Mouse (Mus musculus) erythroblast, adult 5-6 weeks (primary cell): ENCODE results near the gene Cpxm2. TPM values are rescaled to one million over a fixed set of nuclear protein-coding genes. Genes with fewer than 3 reads are reported as not detected.

Source experiments
- ATAC-seq: replicated peaks from 2 replicates; pipeline ENCODE4 v1.8.0; 2016; ENCODE audit warnings: moderate number of reproducible peaks, mild to moderate bottlenecking, moderate TSS enrichment, inconsistent platforms; ENCODE audit not compliant: poor library complexity, low FRiP score, severe bottlenecking
- total RNA-seq, 2 experiments: library from RNA; stranded (forward) in 1 of 2; stranded (reverse) in 1 of 2; fragments of 150-400 nt in 1 of 2; fragments of 200-764, 138-1000 nt in 1 of 2; gene quantifications; 2 replicates each; pipeline versions ENCODE4 v1.2.3 to v1.2.4; 2015 to 2017; ENCODE audit warnings: low replicate concordance in 2 of 2

Cpxm2 gene
- total RNA-seq (2015; ENCODE audit: low replicate concordance), result not detected in 2 replicates
- total RNA-seq (2017; ENCODE audit: low replicate concordance), result not detected in 2 replicates

DNA sequence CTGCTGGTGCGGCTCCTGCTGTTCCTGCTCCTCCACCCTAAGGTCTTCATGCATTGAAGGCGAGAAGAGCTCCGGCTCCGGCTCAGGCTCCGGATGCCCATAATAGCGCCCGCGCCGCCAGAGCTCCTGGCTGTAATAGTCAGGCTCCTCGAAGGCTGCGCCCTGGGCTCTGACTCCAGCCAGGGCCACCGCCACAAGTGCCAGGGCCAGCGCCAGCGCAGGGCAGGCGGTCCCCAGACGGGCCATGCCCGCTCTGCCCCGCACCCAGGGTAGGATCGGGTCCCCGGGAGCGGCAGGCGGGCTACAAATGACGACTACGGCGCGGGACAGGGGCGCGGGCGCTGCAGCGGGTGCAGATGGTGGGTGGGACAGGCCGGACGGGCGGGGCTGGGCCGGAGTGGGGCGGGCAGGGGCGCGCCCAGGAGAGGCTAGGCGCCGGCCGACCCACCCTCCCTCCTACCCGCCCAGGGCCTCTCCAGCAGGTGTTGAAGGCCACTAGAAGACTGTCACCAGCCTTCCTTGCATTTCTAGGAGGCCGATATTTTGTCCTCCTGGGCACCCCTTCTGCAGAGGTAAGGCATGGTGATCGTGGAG, at the start of gene Cpxm2:
Gene Cpxm2, minus strand, starts transcription at position 372 of the 594 bp plus-strand sequence.
- ATAC-seq, result no peak

DNA sequence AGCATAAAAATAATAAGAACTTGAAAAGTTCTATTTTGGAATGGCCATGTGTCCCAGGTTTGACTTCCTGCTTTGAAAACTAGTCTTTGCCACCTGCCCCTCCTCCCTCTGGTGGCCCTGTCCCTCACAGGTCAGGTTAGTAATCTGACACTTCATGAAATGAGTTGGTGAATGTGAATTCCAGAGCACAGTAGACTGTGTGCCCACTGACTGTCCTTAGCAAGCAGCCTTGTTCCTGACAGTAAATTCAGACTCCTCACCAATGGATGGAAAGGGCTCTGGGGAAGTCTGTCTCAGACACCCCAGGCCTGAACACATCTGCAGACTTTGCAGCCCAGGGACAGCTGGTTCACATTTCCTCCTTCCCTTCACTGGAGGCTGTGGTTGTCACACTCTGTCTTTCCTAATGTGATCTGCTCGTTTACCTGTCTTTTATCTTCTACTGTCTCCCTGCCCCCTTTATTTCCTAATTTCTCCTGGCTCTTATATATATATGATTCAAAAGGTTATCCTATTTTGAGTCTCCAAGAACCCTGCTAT, 49.6 kb upstream of the Cpxm2 start:
- ATAC-seq, result no peak

DNA sequence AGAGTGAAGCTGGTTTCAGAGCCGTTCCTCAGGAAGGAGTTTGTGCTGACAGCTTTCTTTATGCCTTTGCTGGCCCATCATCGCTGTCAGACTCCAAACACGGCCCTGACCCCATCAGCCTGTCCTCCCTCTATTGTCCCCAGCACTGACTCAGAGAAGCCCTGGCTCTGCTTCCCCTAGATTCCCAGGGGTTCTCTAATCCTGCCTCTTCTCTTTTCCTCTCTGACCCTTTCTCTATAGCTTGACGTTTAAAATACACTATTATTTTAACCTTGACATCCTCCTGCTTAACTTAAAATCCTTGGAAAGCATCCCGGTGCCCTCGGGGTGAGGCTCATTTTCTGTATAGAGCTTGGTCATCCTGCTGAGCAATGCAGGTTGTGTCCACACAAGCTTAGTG, 45.1 kb upstream of the Cpxm2 start:
- no peak for ATAC-seq

DNA sequence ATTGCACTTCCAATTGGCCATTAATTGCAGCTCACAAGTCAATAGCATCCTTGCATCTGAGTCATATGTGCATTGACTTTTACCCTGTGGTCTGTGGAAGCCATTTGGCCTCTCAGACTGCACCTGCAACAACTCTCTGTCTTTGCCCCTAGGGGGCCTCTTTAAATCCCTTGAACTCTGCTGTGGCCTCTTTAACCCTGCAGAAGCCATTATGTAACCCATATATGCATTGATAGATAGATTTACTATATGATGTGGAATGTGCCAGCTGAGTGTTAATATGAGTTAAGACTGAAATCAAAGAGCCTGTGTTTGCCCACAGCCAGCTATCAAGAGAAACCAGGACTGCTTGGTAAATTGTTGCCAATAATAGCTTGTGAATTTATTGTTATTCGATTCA, 44.3 kb upstream of the Cpxm2 start:
- ATAC-seq, result no peak

DNA sequence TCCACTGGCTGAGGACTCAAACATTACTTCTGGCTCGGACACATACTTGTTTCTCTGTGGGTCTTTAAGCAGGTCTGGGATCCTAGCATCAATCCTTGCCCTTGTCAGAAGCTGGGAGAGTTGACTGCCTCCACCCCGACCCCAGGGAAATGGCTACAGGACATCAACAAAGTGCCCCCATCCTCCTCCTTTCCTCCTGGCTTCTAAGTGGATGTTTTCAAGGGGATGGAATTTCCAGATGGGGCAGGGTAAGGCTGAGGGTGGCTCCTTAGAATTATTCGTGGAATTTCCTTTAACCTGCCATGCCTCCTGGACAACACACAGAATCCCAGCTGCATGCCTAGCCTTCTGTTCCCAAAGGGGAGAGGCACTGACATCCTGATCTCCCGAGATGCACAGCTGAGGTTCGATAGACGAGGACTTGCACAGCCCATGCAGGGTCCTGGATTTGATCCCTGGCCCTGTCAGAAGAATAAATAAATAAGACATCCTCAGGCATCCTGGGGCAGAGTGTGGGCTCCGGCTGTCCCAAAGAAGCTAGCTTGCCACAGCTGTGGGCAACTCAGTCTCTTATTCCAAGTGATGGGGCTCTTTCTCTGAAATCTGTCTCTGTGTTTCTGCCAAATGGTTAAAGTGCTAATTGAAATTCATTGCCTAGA, 43.4 kb upstream of the Cpxm2 start:
- no peak for ATAC-seq

DNA sequence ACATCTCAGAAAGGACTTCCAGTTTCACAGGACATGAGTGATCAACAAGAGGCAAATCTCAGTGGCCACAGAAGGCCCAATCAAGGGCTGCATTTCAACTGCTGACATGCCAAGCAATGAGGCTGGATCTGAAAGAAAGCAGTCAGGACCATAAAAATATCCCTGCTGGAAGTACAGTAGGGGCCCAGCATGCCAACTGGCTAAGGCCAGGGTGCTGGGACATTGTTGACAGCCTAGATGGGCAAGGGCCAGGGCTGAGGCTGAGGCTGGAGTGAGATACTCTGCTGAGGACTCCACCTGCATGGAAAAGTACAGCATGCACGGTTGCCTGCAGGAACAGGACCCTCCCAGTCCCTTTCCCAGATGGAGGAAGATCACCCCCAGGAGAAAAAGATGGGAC, 42.0 kb upstream of the Cpxm2 start:
- ATAC-seq, result no peak

DNA sequence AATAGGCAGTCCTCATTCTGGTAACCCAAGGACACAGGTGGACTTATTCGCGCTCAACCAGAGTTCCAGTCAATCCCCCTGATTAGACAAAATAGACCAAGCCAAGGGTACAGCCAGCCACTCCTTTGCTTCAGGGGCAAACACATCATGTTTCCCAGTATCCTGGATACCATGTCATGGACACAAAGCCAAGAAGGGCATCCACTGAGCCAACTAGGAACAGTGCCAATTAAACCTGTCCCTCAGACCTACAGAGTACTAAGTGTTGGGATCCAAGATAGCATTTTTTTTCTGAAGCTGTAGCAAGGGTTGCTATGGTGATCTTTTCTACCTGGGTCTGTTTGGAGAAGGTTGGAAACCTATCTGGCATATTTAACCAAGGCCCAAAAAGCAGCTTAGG, 39.1 kb upstream of the Cpxm2 start:
- no peak for ATAC-seq

DNA sequence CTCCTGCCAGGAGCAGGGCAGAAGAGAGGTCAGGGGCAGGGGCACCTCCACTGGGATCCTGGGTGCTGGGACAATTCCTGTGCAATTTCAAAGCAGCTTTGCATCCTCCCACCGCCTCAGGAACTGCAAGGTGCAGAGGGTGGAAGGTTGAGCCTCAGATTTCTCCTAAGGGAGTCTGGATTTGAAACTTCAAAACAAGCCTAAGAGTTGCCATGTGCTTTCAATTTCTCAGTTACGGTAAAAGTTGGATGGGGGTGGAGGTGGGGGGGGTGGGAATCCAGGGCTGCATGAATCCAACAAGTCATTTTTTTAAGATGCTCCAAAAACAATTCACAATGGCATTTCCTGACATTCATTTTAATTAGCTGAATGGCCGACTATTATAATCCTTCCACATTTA, 32.9 kb upstream of the Cpxm2 start:
- ATAC-seq, result no peak

DNA sequence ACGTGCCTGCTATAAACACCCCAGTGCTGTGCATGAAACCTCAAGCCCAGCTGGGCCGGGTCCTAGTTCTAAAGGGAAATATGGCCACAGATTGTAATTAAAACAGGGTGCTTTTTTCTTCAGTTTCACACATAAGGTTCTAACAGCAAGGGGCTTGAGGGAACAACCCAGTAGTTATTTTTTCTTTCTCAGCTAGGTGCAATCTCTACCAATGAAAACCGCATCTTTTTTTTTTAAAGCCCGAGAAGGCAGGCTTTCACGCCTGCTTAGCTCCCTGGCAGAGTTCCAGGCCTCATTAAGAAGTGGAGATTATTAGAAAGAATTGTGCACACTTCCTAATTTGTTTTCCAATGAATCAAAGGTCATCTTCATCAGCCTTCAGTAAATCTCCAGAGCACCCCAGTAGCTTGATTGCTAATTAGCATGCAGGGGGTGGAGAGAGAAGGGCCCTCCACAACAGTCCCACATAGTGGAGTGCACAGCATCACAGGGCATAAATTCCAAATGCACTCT, 29.4 kb upstream of the Cpxm2 start:
- no peak for ATAC-seq

DNA sequence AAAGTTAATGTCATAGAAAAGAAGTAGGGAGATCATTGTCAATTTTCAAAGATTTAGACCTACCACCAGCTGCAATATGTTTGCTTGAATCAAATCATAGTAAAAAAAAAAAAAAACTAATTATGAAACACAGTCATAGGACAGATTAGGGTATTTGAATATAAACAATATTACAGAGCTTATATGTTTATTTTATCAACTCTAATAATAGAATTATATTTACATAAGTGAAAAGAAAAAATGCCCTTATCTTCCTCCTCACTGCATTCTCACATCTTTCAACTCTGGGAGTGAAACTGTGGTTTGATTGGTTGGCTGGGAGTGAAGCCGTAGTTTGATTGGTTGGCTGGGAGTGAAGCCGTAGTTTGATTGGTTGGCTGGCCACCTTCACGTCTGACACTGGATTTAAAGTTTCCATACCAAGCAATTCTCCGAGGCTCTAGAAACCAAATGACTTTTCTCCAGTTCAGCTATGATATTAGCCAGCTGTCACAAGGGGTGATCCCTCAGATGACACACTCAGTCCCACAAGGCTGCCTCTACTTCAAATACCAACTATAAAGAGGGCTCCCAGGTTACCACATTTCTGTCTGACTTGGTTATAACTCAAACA, 27.2 kb upstream of the Cpxm2 start:
- no peak for ATAC-seq

DNA sequence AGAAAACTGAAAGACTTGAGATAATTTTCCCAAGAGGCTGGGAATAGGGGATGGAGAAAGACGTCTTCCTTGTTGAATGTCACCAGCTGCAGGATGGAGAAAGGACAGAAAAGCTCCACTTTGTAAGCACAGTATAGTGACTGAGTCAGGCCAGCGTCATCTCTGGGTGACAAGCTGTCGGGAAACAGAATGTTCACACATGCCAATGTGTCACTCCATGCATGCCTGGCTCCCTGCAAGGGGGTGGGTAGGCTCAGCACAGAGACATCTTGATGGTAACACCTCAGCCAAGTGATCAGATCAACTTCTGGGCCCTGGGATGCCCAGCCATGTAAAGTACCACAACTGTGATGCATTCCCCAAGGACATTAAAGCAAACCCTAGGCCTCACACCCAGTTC, 26.5 kb upstream of the Cpxm2 start:
- ATAC-seq, result no peak

DNA sequence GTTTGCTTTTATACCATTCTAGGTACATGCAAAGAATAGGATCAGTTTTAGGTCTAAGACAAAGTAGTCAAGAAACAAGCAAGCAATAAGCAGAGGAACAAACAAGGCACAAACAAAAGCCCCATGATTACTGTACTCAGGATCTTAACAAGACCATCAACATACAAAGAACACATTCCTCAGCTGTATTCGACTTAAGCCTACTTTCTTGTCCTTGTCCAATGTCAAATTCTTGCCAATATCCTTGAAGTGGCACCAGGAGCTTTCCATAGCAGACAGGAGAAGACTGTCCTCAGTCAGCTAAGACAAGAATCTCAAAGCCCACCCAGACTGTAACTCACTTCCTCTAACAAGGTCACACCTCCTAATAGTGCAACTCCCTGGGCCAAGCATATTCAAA, 24.5 kb upstream of the Cpxm2 start:
- ATAC-seq, result no peak

DNA sequence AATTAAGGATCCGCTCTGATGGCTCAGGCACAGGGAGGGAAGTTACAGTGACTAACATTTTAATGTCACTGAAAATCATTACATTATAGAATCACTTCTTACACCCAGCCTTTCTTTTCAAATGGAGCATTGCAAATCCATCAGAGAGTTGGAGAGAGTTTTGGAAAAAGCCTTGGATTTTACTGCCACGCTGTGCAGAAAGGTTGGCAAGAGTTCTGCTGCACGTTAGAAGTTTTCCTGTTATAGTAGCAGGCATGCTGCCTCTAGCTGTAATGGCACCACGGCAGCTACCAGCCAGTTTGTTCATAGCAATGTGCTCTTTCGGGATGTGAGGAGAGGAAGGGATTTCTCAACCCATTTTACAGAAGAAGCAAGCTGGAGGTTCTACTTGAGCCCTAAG, 20.2 kb upstream of the Cpxm2 start:
- ATAC-seq, result no peak

DNA sequence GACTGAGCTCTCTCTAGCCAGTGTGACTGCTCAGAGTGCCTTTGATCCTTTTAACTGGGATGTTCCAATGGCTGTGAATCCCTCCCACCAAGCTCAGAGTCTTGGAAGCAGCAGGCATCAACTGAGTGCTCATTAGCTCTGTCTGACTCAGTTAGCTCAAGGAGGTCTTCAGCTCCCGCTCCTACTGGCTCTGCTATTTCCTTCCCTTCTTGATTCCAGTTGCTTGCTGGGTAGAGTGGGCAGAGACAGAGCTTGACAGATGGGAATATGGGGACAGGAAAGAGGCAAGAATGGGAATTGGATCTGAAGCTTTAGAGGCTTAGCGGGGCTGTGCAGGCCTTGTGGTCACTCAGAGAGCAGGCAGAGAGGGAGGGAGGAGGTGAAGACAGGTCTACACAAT, 19.8 kb upstream of the Cpxm2 start:
- ATAC-seq, result no peak

DNA sequence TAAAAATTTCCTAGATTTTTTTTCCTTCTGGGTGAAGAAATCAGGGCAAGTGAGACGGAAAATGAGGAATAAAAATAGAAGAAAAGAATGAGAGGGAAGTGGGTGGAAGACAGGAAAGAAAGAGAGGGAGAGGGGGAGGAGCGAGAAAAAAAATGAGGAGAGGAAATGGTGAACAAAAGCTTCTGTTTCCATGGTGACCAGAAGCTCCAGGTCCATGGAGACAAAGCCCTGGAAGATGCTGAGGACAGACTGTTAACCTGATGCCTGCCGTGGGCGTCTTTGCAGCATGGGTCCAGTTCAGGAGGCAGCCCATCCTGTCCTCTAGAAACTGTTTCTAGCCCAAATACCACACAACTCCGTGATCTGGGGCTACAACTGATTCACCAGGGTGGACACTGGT, 17.7 kb upstream of the Cpxm2 start:
- no peak for ATAC-seq

DNA sequence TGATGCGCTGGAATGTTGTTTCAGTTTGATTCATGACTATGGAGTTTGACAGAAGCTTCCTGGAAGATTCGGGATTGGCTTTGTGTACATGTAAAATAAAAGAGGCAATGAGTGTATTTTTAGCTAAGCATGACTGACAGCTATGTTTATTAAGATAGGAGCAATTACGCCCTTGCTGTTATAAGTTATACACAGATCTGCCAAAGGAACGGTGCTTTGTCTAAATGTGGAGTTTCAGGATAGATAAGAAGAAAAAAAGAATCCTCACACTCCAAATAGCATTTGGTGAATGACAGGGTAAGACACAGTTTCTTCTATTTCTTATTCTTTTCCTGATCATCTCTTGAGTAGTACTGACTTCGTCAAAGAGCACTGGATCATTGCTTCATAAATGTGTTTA, 17.2 kb upstream of the Cpxm2 start:
- no peak for ATAC-seq

DNA sequence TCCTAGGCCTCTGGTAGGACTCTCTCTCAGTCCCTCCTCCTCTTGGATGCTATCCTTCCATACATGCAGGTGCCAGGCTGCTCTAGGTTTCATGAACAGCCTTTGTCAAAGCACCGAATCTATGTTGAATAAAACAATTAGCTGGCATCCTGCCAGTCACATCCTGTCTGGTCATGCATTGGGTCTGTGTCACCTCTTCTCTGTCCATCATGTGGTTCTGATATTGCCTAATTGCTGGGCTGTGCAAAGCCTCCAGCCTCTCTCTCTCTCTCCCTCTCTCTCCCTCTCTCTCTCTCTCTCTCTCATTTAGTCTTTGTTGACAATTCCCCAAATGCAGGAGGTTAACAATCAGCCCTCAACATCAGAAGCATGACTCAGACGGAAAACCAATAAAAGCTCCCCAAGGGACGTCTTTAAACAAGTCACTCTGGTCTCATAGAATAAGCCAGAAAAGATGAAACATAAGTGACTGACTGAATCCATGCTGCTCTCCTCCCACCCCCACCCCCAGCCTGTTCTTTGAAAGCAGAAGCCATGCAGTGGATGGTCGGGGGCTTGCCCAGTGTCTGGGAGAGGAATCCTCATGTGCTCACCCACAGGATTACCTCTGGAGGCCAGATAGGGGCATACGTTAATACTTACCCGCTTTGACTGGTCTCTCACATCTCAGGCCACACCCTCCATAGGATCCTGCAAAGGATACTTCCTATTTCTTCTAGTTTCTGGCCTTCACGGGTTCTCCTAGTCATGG, 15.1 kb upstream of the Cpxm2 start:
- no peak for ATAC-seq

DNA sequence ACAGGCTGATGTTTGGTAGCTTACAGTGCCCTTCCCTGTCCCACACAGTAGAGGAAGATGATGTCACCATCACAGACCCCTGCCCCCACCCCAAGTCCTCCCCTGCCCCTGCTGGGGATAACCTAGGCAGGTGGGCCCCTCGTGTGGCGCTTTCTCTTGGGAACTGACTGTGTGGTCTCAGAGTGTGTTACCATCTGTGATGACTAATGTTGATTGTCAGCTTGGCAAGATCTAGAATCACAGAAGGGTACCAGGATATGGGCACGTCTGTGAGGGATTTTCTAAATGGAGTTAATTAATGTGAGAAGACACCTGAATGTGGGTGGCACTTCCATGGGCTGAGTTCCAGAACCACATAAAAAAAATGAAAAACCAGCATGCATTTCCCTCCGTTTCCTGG, 12.7 kb upstream of the Cpxm2 start:
- ATAC-seq, result no peak

DNA sequence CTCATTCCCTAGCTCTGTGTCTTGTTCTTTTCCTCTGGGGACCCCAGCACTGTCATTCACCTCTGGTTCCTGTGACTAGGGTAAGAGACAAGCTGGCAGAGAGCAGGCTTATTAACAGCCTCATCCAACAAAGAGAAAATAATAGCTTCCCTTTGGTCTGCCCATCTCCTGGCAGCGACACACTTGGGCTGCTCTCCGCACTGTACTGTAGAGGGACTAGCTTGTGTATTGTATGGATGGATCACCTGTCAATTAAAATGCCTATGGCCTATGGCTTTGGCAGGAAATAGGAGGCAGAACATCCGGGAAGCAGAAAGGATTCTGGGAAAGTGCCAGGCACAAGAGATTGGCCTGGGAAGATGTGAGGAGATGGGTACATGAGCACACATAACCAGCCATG, 7.7 kb upstream of the Cpxm2 start:
- no peak for ATAC-seq

DNA sequence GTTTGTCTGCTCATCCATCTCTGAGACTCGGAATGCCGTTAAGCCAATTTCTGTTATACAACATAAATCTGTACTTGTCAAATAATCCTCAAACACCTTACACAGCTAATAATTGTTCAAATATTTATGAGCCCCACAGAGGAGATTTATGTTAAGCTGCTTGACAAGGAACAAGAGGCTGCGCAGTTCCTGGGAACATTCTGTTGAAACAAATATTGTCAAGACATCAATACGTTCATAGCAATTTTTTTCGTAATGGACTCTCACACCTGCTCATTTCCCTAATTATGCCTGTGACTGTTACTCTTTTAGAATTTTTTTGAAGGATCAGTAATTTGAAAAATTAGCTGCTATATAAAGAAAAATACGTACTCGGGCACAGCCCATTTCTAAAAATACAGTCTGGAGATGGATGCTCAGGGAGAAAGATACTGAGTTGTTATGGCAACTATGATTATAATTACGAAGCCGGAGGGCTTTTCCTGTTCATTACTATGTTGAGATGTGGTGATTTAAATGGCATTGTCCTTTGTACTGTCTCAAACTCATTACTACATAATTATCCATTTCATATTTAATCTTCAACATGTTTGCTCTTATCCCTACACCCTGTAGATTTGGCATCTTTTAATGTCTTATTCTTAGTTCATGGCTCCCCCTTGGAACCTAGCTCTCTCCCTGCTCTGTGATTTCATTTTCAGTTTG, 3.9 kb upstream of the Cpxm2 start:
- ATAC-seq, result no peak
